Mouse (Mus musculus) embryonic facial prominence, embryonic 14.5 days (tissue): ENCODE data around the gene Lrrtm4. TPM values are rescaled to one million over a fixed set of nuclear protein-coding genes. Genes with fewer than 3 reads are reported as not detected.

Experiments
- ATAC-seq: fragments of 200-750 bp; cut with Nextera tagmentation; 2 replicates; pipeline ENCODE4 v1.8.0; 2017; ENCODE audit warnings: low read depth, moderate number of reproducible peaks, moderate TSS enrichment
- DNase-seq: peaks from one replicate; pipeline ENCODE4 v3.0.0-alpha.2; 2015; ENCODE audit warnings: low spot score
- H3K27ac ChIP-seq: fragments of 300-500 bp; sonication (generic); replicated peaks from 2 replicates; pipeline ENCODE4 v1.5.1; 2014; ENCODE audit warnings: low read depth, mild to moderate bottlenecking, low read length, moderate library complexity
- H3K27me3 ChIP-seq: fragments of 300-500 bp; sonication (generic); replicated peaks from 2 replicates; pipeline ENCODE4 v1.6.1; 2014; ENCODE audit warnings: low read length; ENCODE audit not compliant: control insufficient read depth, insufficient read depth
- H3K36me3 ChIP-seq: fragments of 300-500 bp; sonication (generic); 2 replicates; pipeline ENCODE4 v1.6.1; 2014; ENCODE audit warnings: low read length, mixed read lengths; ENCODE audit not compliant: control insufficient read depth, insufficient read depth
- H3K4me1 ChIP-seq: fragments of 300-500 bp; sonication (generic); 2 replicates; pipeline ENCODE4 v1.6.1; 2014; ENCODE audit warnings: antibody characterized with exemption, low read length; ENCODE audit not compliant: control insufficient read depth, insufficient read depth
- H3K4me2 ChIP-seq: fragments of 300-500 bp; sonication (generic); 2 replicates; pipeline ENCODE4 v1.6.1; 2014; ENCODE audit warnings: low read depth, mild to moderate bottlenecking, low read length, moderate library complexity, mixed read lengths
- H3K4me3 ChIP-seq: fragments of 300-500 bp; sonication (generic); 2 replicates; pipeline ENCODE4 v1.5.1; 2014; ENCODE audit warnings: low read depth, mild to moderate bottlenecking, low read length
- H3K9ac ChIP-seq: fragments of 300-500 bp; sonication (generic); 2 replicates; pipeline ENCODE4 v1.6.1; 2014; ENCODE audit warnings: low read depth, mild to moderate bottlenecking, low read length, moderate library complexity, mixed read lengths
- H3K9me3 ChIP-seq: fragments of 300-500 bp; sonication (generic); 2 replicates; pipeline ENCODE4 v1.6.1; 2016; ENCODE audit warnings: low read length; ENCODE audit not compliant: control insufficient read depth
- WGBS: fragments of 180-500 bp; shearing (Covaris S2); extraction: QIAGEN DNeasy Blood & Tissue Kit; methylation state at CpG from one replicate; pipeline ENCODE4 v1.1.7; 2014; 5-methylcytosine and 5-hydroxymethylcytosine counted together
- polyA plus RNA-seq: library from polyadenylated mRNA; unstranded; fragments of >200 nt; fragmentation: Nextera tagmentation; extraction: Ambion mirVana; gene quantifications from 2 replicates; pipeline ENCODE4 v1.2.1, GENCODE M21; 2014

Lrrtm4 gene
- polyA plus RNA-seq, 1 experiment from 2014 or later = 4.1 TPM

GRCm38 (mm10) chr6:80662729-80663128, 644.1 kb downstream of the Lrrtm4 start:
- Histone ChIP-seq H3K4me1 (no peaks in the 10 kb centered on the region), H3K27ac (no peak overlapping the region), H3K9me3 (no peaks in the 10 kb centered on the region), H3K36me3 (no peaks in the 10 kb centered on the region), H3K27me3 (no peaks in the 10 kb centered on the region), H3K4me3 (no peak overlapping the region), H3K9ac (no peak overlapping the region), H3K4me2 (no peak overlapping the region)
- 87% methylated on average over 5 of the region's 5 CpGs for WGBS
- ATAC-seq (no peak), DNase-seq (no peak)

- Histone ChIP-seq H3K4me3 (no peak overlapping the region), H3K4me2 (no peak overlapping the region), H3K27ac (no peak overlapping the region), H3K36me3 (no peaks in the 10 kb centered on the region), H3K4me1 (no peaks in the 10 kb centered on the region), H3K9ac (no peak overlapping the region), H3K27me3 (no peaks in the 10 kb centered on the region), H3K9me3 (no peaks in the 10 kb centered on the region)
- WGBS = 77% methylated on average over 4 of the region's 4 CpGs
- ATAC-seq = no peak
- DNase-seq = no peak
These were observed 645.4 kb downstream of the Lrrtm4 start for GRCm38 (mm10) chr6:80664039-80664438.

GRCm38 (mm10) chr6:80704183-80704582, 685.5 kb downstream of the Lrrtm4 start:
- no peak overlapping the region for H3K4me2 ChIP-seq
- H3K36me3 ChIP-seq = no peaks in the 10 kb centered on the region
- no peaks in the 10 kb centered on the region for H3K9me3 ChIP-seq
- 57% methylated on average over 2 of the region's 2 CpGs for WGBS
- no peaks in the 10 kb centered on the region for H3K4me1 ChIP-seq
- ATAC-seq (no peak), DNase-seq (no peak)
- H3K4me3 ChIP-seq = no peak overlapping the region
- H3K27me3 ChIP-seq = no peaks in the 10 kb centered on the region
- H3K27ac ChIP-seq = no peak overlapping the region
- H3K9ac ChIP-seq = no peak overlapping the region

GRCm38 (mm10) chr6:80720468-80720867, 701.8 kb downstream of the Lrrtm4 start:
- WGBS = 93% methylated on average over 5 of the region's 5 CpGs
- Histone ChIP-seq H3K9ac (no peak overlapping the region), H3K4me3 (no peak overlapping the region), H3K27me3 (no peaks in the 10 kb centered on the region), H3K4me1 (no peaks in the 10 kb centered on the region), H3K27ac (no peak overlapping the region), H3K9me3 (no peaks in the 10 kb centered on the region), H3K4me2 (no peak overlapping the region), H3K36me3 (no peaks in the 10 kb centered on the region)
- no peak for ATAC-seq
- DNase-seq = no peak

- Histone ChIP-seq H3K4me3 (no peak overlapping the region), H3K9ac (no peak overlapping the region), H3K27me3 (no peaks in the 10 kb centered on the region), H3K36me3 (no peaks in the 10 kb centered on the region), H3K4me2 (no peak overlapping the region), H3K4me1 (no peaks in the 10 kb centered on the region), H3K9me3 (no peaks in the 10 kb centered on the region), H3K27ac (no peak overlapping the region)
- 67% methylated on average over 3 of the region's 3 CpGs for WGBS
- no peak for ATAC-seq
- no peak for DNase-seq
These were observed 714.7 kb downstream of the Lrrtm4 start for GRCm38 (mm10) chr6:80733416-80733815.

GRCm38 (mm10) chr6:80750769-80751168, 732.1 kb downstream of the Lrrtm4 start:
- 76% methylated on average over 2 of the region's 2 CpGs for WGBS

GRCm38 (mm10) chr6:80760641-80761204, 742.0 kb downstream of the Lrrtm4 start:
- DNase-seq (no peak), ATAC-seq (no peak)
- Histone ChIP-seq H3K4me2 (no peak overlapping the region), H3K4me3 (no peak overlapping the region), H3K27me3 (no peaks in the 10 kb centered on the region), H3K27ac (no peak overlapping the region), H3K9me3 (no peaks in the 10 kb centered on the region), H3K9ac (no peak overlapping the region), H3K36me3 (no peaks in the 10 kb centered on the region), H3K4me1 (no peaks in the 10 kb centered on the region)
- 72% methylated on average over 5 of the region's 5 CpGs for WGBS

More at GRCm38 (mm10) chr6:80750769-80751168, 732.1 kb downstream of the Lrrtm4 start:
- Histone ChIP-seq H3K9me3 (no peaks in the 10 kb centered on the region), H3K4me2 (no peak overlapping the region), H3K4me1 (no peaks in the 10 kb centered on the region), H3K4me3 (no peak overlapping the region), H3K36me3 (no peaks in the 10 kb centered on the region), H3K9ac (no peak overlapping the region), H3K27ac (no peak overlapping the region), H3K27me3 (no peaks in the 10 kb centered on the region)
- DNase-seq = no peak
- ATAC-seq = no peak

GRCm38 (mm10) chr6:80786282-80786681, 767.6 kb downstream of the Lrrtm4 start:
- H3K4me2 ChIP-seq = no peak overlapping the region
- H3K4me3 ChIP-seq = no peak overlapping the region
- no peaks in the 10 kb centered on the region for H3K27me3 ChIP-seq
- H3K36me3 ChIP-seq = no peaks in the 10 kb centered on the region
- no peak overlapping the region for H3K27ac ChIP-seq
- DNase-seq = no peak
- no peak for ATAC-seq
- H3K9me3 ChIP-seq = no peaks in the 10 kb centered on the region
- H3K4me1 ChIP-seq = no peaks in the 10 kb centered on the region
- H3K9ac ChIP-seq = no peak overlapping the region

- DNase-seq (no peak), ATAC-seq (no peak)
- WGBS = 84% methylated on average over 5 of the region's 5 CpGs
These were observed 805.1 kb downstream of the Lrrtm4 start for GRCm38 (mm10) chr6:80823753-80824152.

More at GRCm38 (mm10) chr6:80823753-80824152, 805.1 kb downstream of the Lrrtm4 start:
- H3K27me3 ChIP-seq = no peaks in the 10 kb centered on the region
- no peaks in the 10 kb centered on the region for H3K36me3 ChIP-seq
- no peak overlapping the region for H3K9ac ChIP-seq
- H3K4me3 ChIP-seq = no peak overlapping the region
- no peaks in the 10 kb centered on the region for H3K9me3 ChIP-seq
- H3K4me1 ChIP-seq = no peaks in the 10 kb centered on the region
- H3K27ac ChIP-seq = no peak overlapping the region
- no peak overlapping the region for H3K4me2 ChIP-seq
